Mouse (Mus musculus) midbrain, embryonic 14.5 days (tissue): ENCODE results near the gene Klhl6. TPM values are rescaled to one million over a fixed set of nuclear protein-coding genes. Genes with fewer than 3 reads are reported as not detected.

Experiments used
- ATAC-seq: fragments of 200-750 bp; cut with Nextera tagmentation; 2 replicates; pipeline ENCODE4 v1.8.0; 2017; ENCODE audit warnings: moderate number of reproducible peaks, moderate library complexity; ENCODE audit not compliant: low FRiP score, low TSS enrichment
- DNase-seq: peaks from one replicate; pipeline ENCODE4 v3.0.0-alpha.2; 2015
- H3K27ac ChIP-seq: fragments of 300-500 bp; sonication (generic); replicated peaks from 2 replicates; pipeline ENCODE4 v1.5.1; 2014; ENCODE audit warnings: mild to moderate bottlenecking, low read depth, low read length, moderate library complexity
- H3K27me3 ChIP-seq: fragments of 300-500 bp; sonication (generic); 2 replicates; pipeline ENCODE4 v1.6.1; 2014; ENCODE audit warnings: low read length, control low read depth, mixed read lengths; ENCODE audit not compliant: control insufficient read depth, insufficient read depth
- H3K36me3 ChIP-seq: fragments of 300-500 bp; sonication (generic); 2 replicates; pipeline ENCODE4 v1.6.1; 2014; ENCODE audit warnings: low read length, control low read depth; ENCODE audit not compliant: control insufficient read depth, insufficient read depth
- H3K4me1 ChIP-seq: fragments of 300-500 bp; sonication (generic); 2 replicates; pipeline ENCODE4 v1.6.1; 2014; ENCODE audit warnings: mild to moderate bottlenecking, antibody characterized with exemption, low read length, control low read depth; ENCODE audit not compliant: control insufficient read depth, insufficient read depth
- H3K4me2 ChIP-seq: fragments of 300-500 bp; sonication (generic); 2 replicates; pipeline ENCODE4 v1.6.1; 2014; ENCODE audit warnings: mild to moderate bottlenecking, low read length, moderate library complexity
- H3K4me3 ChIP-seq: fragments of 300-500 bp; sonication (generic); replicated peaks from 2 replicates; pipeline ENCODE4 v1.5.1; 2014; ENCODE audit warnings: low read depth, low read length
- H3K9ac ChIP-seq: fragments of 300-500 bp; sonication (generic); replicated peaks from 2 replicates; pipeline ENCODE4 v1.6.1; 2014; ENCODE audit warnings: mild to moderate bottlenecking, low read length, moderate library complexity
- H3K9me3 ChIP-seq: fragments of 300-500 bp; sonication (generic); 2 replicates; pipeline ENCODE4 v1.6.1; 2016; ENCODE audit warnings: low read length, control low read depth, mixed read lengths; ENCODE audit not compliant: control insufficient read depth
- WGBS: fragments of 180-500 bp; shearing (Covaris S2); extraction: QIAGEN DNeasy Blood & Tissue Kit; methylation state at CpG from one replicate; pipeline ENCODE4 v1.1.7; 2014; 5-methylcytosine and 5-hydroxymethylcytosine counted together
- polyA plus RNA-seq: library from polyadenylated mRNA; unstranded; fragments of >200 nt; fragmentation: Nextera tagmentation; extraction: Ambion mirVana; gene quantifications from 2 replicates; pipeline ENCODE4 v1.2.1, GENCODE M21; 2014

The Klhl6 gene
- polyA plus RNA-seq, 1 experiment from 2014 or later, result 4.4 TPM

DNA sequence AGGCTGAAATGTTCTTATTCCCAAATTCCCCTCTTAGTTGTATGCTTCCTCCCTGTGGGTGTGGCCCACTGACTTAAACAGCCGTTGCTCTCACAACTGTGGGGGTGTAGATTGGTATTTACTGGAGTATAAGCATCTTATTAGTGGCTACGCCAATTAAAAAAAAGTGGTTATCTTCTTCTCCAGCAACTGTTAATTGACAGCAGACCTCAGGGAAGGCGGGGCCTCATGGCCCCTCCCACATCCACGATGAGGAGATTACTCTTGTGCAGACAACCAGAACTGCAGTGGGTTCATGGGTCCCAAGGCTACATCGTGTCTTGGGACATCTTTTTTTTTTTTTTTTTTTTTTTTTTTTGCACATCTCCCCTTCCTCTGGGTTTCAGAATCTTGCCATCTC is 5.6 kb downstream of the Klhl6 start:
- Histone ChIP-seq H3K9ac (no peak overlapping the region), H3K36me3 (no peaks in the 10 kb centered on the region), H3K27ac (no peak overlapping the region), H3K27me3 (no peaks in the 10 kb centered on the region), H3K4me3 (no peak overlapping the region), H3K4me2 (no peak overlapping the region), H3K9me3 (no peaks in the 10 kb centered on the region), H3K4me1 (no peaks in the 10 kb centered on the region)
- WGBS, result 80% methylated on average over 5 of the region's 5 CpGs
- DNase-seq (no peak), ATAC-seq (no peak)

- H3K27me3 ChIP-seq, result no peaks in the 10 kb centered on the region
- DNase-seq (no peak), ATAC-seq (no peak)
- no peak overlapping the region for H3K27ac ChIP-seq
- no peaks in the 10 kb centered on the region for H3K4me1 ChIP-seq
- H3K36me3 ChIP-seq, result no peaks in the 10 kb centered on the region
- no peak overlapping the region for H3K4me3 ChIP-seq
- WGBS, result 90% methylated on average over 4 of the region's 4 CpGs
- H3K9ac ChIP-seq, result no peak overlapping the region
- H3K4me2 ChIP-seq, result no peak overlapping the region
- no peaks in the 10 kb centered on the region for H3K9me3 ChIP-seq
Measured at GRCm38 (mm10) chr16:19976825-19977224, 6.0 kb downstream of the Klhl6 start.

GRCm38 (mm10) chr16:19975432-19975831 is 7.4 kb downstream of the Klhl6 start:
- DNase-seq, result no peak
- H3K36me3 ChIP-seq, result no peaks in the 10 kb centered on the region
- ATAC-seq, result no peak
- H3K4me1 ChIP-seq, result no peaks in the 10 kb centered on the region
- H3K9ac ChIP-seq, result no peak overlapping the region
- H3K4me2 ChIP-seq, result no peak overlapping the region
- 80% methylated on average over 4 of the region's 4 CpGs for WGBS
- H3K27me3 ChIP-seq, result no peaks in the 10 kb centered on the region
- no peaks in the 10 kb centered on the region for H3K9me3 ChIP-seq
- no peak overlapping the region for H3K27ac ChIP-seq
- no peak overlapping the region for H3K4me3 ChIP-seq

DNA sequence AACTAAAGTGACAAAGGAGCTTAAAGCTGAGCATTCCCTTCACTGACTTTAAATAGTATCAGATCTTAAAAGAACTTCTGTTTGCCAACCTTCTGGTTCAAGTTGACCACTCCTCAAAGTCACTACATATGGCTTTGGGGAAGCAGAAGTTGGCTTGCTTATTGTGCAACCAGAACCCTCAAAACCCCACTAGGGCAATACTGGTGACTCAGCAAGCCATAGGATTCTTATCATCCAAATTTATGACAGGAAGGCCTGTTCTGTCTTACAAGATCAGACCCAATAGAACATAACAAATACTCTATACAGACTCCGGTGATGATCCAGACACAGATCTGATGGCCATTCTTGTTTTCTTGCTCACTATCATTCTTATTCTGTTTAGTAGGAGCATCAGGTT is 9.4 kb downstream of the Klhl6 start:
- Histone ChIP-seq H3K27me3 (no peaks in the 10 kb centered on the region), H3K36me3 (no peaks in the 10 kb centered on the region), H3K4me3 (no peak overlapping the region), H3K27ac (no peak overlapping the region), H3K4me1 (no peaks in the 10 kb centered on the region), H3K9me3 (no peaks in the 10 kb centered on the region), H3K4me2 (no peak overlapping the region), H3K9ac (no peak overlapping the region)
- ATAC-seq (no peak), DNase-seq (no peak)
- WGBS, result 100% methylated on average over 1 of the region's 1 CpGs

DNA sequence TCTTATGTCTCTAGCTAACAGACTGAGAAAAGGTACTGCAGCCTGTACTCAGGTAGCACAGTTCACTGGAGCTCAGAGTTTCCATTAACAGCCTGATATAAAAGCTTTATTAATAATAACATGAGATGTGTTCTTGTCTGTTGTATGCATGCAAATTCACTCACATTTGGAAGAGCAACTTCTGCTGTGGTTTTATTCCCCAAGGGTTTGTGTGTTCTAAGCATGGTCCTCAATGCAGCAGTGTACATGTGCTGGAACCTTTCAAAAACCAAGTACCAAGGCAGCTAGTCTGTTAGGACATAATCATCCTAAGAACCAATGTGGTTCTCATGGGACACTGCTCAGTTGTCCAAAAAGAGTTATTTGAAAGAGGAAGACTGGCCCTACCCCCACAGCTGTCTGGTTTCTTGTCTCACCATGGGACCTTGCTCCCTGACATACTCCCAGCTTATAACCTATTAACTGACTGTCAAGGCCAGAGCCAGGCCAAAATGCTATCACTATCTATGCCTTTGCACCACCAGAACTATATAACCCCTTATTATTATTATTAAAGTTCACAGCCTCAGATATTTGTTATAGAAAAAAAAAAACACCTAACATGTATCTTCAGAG is 10.0 kb downstream of the Klhl6 start:
- ATAC-seq, result no peak
- H3K9ac ChIP-seq, result no peak overlapping the region
- H3K27me3 ChIP-seq, result no peaks in the 10 kb centered on the region
- no peak overlapping the region for H3K27ac ChIP-seq
- H3K4me3 ChIP-seq, result no peak overlapping the region
- H3K4me1 ChIP-seq, result no peaks in the 10 kb centered on the region
- H3K4me2 ChIP-seq, result no peak overlapping the region
- no peaks in the 10 kb centered on the region for H3K36me3 ChIP-seq
- no peak for DNase-seq
- no peaks in the 10 kb centered on the region for H3K9me3 ChIP-seq

GRCm38 (mm10) chr16:19969506-19969905 is 13.3 kb downstream of the Klhl6 start:
- Histone ChIP-seq H3K4me3 (no peak overlapping the region), H3K4me1 (no peaks in the 10 kb centered on the region), H3K9me3 (no peaks in the 10 kb centered on the region), H3K4me2 (no peak overlapping the region), H3K9ac (no peak overlapping the region), H3K36me3 (no peaks in the 10 kb centered on the region), H3K27ac (no peak overlapping the region), H3K27me3 (no peaks in the 10 kb centered on the region)
- 87% methylated on average over 5 of the region's 5 CpGs for WGBS
- DNase-seq (no peak), ATAC-seq (no peak)

GRCm38 (mm10) chr16:19968666-19969065 is 14.2 kb downstream of the Klhl6 start:
- DNase-seq (no peak), ATAC-seq (no peak)
- Histone ChIP-seq H3K27ac (no peak overlapping the region), H3K27me3 (no peaks in the 10 kb centered on the region), H3K4me1 (no peaks in the 10 kb centered on the region), H3K9me3 (no peaks in the 10 kb centered on the region), H3K9ac (no peak overlapping the region), H3K4me2 (no peak overlapping the region), H3K36me3 (no peaks in the 10 kb centered on the region), H3K4me3 (no peak overlapping the region)
- 95% methylated on average over 4 of the region's 4 CpGs for WGBS

- Histone ChIP-seq H3K9me3 (no peaks in the 10 kb centered on the region), H3K27me3 (no peaks in the 10 kb centered on the region), H3K4me3 (no peak overlapping the region), H3K4me2 (no peak overlapping the region), H3K27ac (no peak overlapping the region), H3K36me3 (no peaks in the 10 kb centered on the region), H3K9ac (no peak overlapping the region), H3K4me1 (no peaks in the 10 kb centered on the region)
- DNase-seq (no peak), ATAC-seq (no peak)
- WGBS, result 85% methylated on average over 1 of the region's 1 CpGs
Measured at GRCm38 (mm10) chr16:19967897-19968392, 14.9 kb downstream of the Klhl6 start.

- ATAC-seq (no peak), DNase-seq (no peak)
- Histone ChIP-seq H3K4me1 (no peaks in the 10 kb centered on the region), H3K27ac (no peak overlapping the region), H3K4me3 (no peak overlapping the region), H3K4me2 (no peak overlapping the region), H3K9me3 (no peaks in the 10 kb centered on the region), H3K9ac (no peak overlapping the region), H3K36me3 (no peaks in the 10 kb centered on the region), H3K27me3 (no peaks in the 10 kb centered on the region)
Measured at GRCm38 (mm10) chr16:19966976-19967375, 15.9 kb downstream of the Klhl6 start.
